In the genomic region with DNA sequence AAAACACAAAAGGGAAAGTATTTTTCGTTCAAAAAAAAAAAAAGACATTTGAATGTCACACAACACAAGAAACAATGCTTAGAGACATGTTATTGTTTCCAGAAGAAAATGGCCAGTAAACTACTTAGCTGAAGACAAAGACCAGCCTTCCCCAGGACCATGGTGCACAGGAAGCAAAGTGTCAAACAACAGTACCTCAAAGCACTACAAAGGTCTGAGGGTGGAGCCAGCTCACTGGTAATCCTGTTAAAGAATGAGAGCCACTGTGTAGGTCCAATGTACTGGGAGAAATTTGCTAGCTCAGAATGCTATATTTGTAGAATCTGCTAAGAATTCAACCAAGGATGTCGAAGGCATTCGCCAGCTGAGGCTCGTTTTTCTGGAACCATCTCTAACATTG, we compare ENCODE assay signal across 19 mouse cellular contexts.
DNase-seq lines count a peak whose midpoint lies in the region; ATAC-seq lines count a peak whose summit lies in the region.
"Had no signal": no experiment of that assay in that cellular context is flagged by ENCODE, and none has a peak within 500 bp of the region (broad histone marks: within the 10 kb centered on the region; RNA-seq: fewer than 3 reads in every experiment).

No protein-coding gene starts in this region.

- H3K9me3 ChIP-seq in hindbrain, embryonic 13.5 days = no peaks in the 10 kb centered on the region
- H3K9me3 ChIP-seq in hindbrain, embryonic 10.5 days = no peaks in the 10 kb centered on the region
- no peaks in the 10 kb centered on the region for H3K9me3 ChIP-seq in neural tube, embryonic 14.5 days (ENCODE audit: control insufficient read depth, low read length)
- H3K9me3 ChIP-seq: embryonic facial prominence, embryonic 15.5 days; hindbrain, embryonic 15.5 days; limb, embryonic 12.5 days had no signal

- H3K4me1 ChIP-seq in hindbrain, embryonic 13.5 days (replicated peaks) = 0 out of 2 replicates have a peak, but pooled peaks cover 3% of the 10 kb centered on the region
- 0 out of 2 replicates have a peak, but pooled peaks cover 7% of the 10 kb centered on the region for H3K4me1 ChIP-seq in hindbrain, embryonic 10.5 days (replicated peaks)
- H3K4me1 ChIP-seq in neural tube, embryonic 14.5 days (ENCODE audit: control insufficient read depth, insufficient read depth, low read length) = no peaks in the 10 kb centered on the region
- H3K4me1 ChIP-seq: hindbrain, embryonic 15.5 days had no signal

- H3K9ac ChIP-seq in hindbrain, embryonic 13.5 days = no peak overlapping the region
- H3K9ac ChIP-seq in neural tube, embryonic 14.5 days (replicated peaks; ENCODE audit: low read depth, low read length) = no peak overlapping the region
- H3K9ac ChIP-seq: embryonic facial prominence, embryonic 15.5 days; forebrain, postnatal 0 days; hindbrain, embryonic 15.5 days; limb, embryonic 12.5 days; liver, embryonic 14.5 days had no signal

- ATAC-seq in hindbrain, embryonic 13.5 days (ENCODE audit: low FRiP score) = no peak
- no peak for ATAC-seq in neural tube, embryonic 14.5 days (ENCODE audit: low read depth)
- ATAC-seq: forebrain, postnatal 0 days; intestine, postnatal 0 days had no signal

- H3K27ac ChIP-seq in hindbrain, embryonic 13.5 days = peak overlapping the region; percentile 62
- no peak overlapping the region for H3K27ac ChIP-seq in hindbrain, embryonic 10.5 days
- 0 out of 2 replicates have a peak overlapping the region, but pooled peaks have one; percentile 4 for H3K27ac ChIP-seq in neural tube, embryonic 14.5 days (ENCODE audit: low read depth, low read length)
- H3K27ac ChIP-seq: embryonic facial prominence, embryonic 15.5 days; layer of hippocampus, adult 2 months; limb, embryonic 12.5 days; liver, embryonic 14.5 days had no signal

- H3K36me3 ChIP-seq in hindbrain, embryonic 13.5 days = peaks cover 55% of the 10 kb centered on the region
- H3K36me3 ChIP-seq in hindbrain, embryonic 10.5 days = peaks cover 73% of the 10 kb centered on the region
- peaks cover 12% of the 10 kb centered on the region for H3K36me3 ChIP-seq in neural tube, embryonic 14.5 days (ENCODE audit: control insufficient read depth, insufficient read depth, low read length)

- H3K4me2 ChIP-seq in hindbrain, embryonic 13.5 days = no peak overlapping the region
- no peak overlapping the region for H3K4me2 ChIP-seq in neural tube, embryonic 14.5 days (ENCODE audit: low read depth, low read length)
- H3K4me2 ChIP-seq: embryonic facial prominence, embryonic 15.5 days; hindbrain, embryonic 15.5 days; limb, embryonic 12.5 days had no signal

- H3K4me3 ChIP-seq in hindbrain, embryonic 13.5 days = no peak overlapping the region
- H3K4me3 ChIP-seq in hindbrain, embryonic 10.5 days = no peak overlapping the region
- no peak overlapping the region for H3K4me3 ChIP-seq in neural tube, embryonic 14.5 days (ENCODE audit: low read depth, low read length)
- H3K4me3 ChIP-seq: embryonic facial prominence, embryonic 15.5 days; hindbrain, embryonic 15.5 days; layer of hippocampus, adult 2 months; limb, embryonic 12.5 days had no signal

- H3K27me3 ChIP-seq in hindbrain, embryonic 13.5 days = no peaks in the 10 kb centered on the region
- no peaks in the 10 kb centered on the region for H3K27me3 ChIP-seq in hindbrain, embryonic 10.5 days (ENCODE audit: insufficient read depth, poor library complexity, severe bottlenecking)
- no peaks in the 10 kb centered on the region for H3K27me3 ChIP-seq in neural tube, embryonic 14.5 days (ENCODE audit: control insufficient read depth, insufficient read depth, low read length)
- H3K27me3 ChIP-seq: embryonic facial prominence, embryonic 15.5 days; hindbrain, embryonic 15.5 days; limb, embryonic 12.5 days had no signal

- 85% methylated on average over 4 of the region's 4 CpGs for whole genome bisulfite sequencing in hindbrain, embryonic 13.5 days
- WGBS in hindbrain, embryonic 10.5 days = 87% methylated on average over 4 of the region's 4 CpGs
- WGBS in neural tube, embryonic 14.5 days = 82% methylated on average over 4 of the region's 4 CpGs

- no peak for DNase-seq in hindbrain, embryonic 10.5 days (ENCODE audit: low spot score)
- DNase-seq in lung, postnatal 10 days = peak; percentile 30
- DNase-seq in lung, postnatal 4 days = no peak
- peak; percentile 54 for DNase-seq in ZHBTc4 (ENCODE audit: low read depth, low spot score)
- DNase-seq in yolk sac, embryonic 10.5 days (ENCODE audit: low spot score) = no peak
- DNase-seq: cerebellum, postnatal 10 days; embryo, embryonic 11 days; forebrain, postnatal 0 days; heart, adult 18-20 months; right cerebral cortex, adult 18-20 months; thymus, adult 2 months had no signal

Comparison
In these comparisons a context has a peak if more than half of its experiments do, and no peak if none do; other contexts are left out.
1. DNase-seq: peak in lung, postnatal 10 days (single experiment) and ZHBTc4 (single experiment); none in hindbrain, embryonic 10.5 days (single experiment), lung, postnatal 4 days (0 of 2) and yolk sac, embryonic 10.5 days (single experiment).